Mouse (Mus musculus) gastrocnemius, adult 2 months (tissue): ENCODE data around the gene Ipo8. TPM values are rescaled to one million over a fixed set of nuclear protein-coding genes. Genes with fewer than 3 reads are reported as not detected.

ENCODE experiments used
- DNase-seq: peaks from one replicate; pipeline ENCODE4 v3.0.0; 2022
- H3K27ac ChIP-seq: fragments of 200-600 bp; 2 replicates; pipeline ENCODE4 v1.8.1; 2022; ENCODE audit warnings: mild to moderate bottlenecking
- H3K4me3 ChIP-seq: fragments of 200-600 bp; 2 replicates; pipeline ENCODE4 v1.8.1; 2022; ENCODE audit warnings: mild to moderate bottlenecking, moderate library complexity
- CTCF ChIP-seq: fragments of 200-600 bp; IDR thresholded peaks from 2 replicates; pipeline ENCODE4 v1.8.1; 2022; ENCODE audit warnings: antibody characterized with exemption, mild to moderate bottlenecking, moderate library complexity
- intact Hi-C: fragments of 180-260 bp; cut with DNase I; formaldehyde crosslinking; loops from one replicate; pipeline ENCODE4 v1.15.1; 2025
- long read RNA-seq, 2 experiments: library from polyadenylated mRNA; stranded (forward); transcript quantifications; one replicate each; pipeline ENCODE4 v2.0.0; 2021
- total RNA-seq, 2 experiments: library from RNA; stranded (reverse); gene quantifications; 2 replicates each; pipeline ENCODE4 v1.2.3; 2021

Gene Ipo8
- total RNA-seq: 10 to 100 TPM; 17.7 to 18.0 TPM
- long read RNA-seq, experiment 1, full-length matches to known transcripts: 7 of 11 reads
- long read RNA-seq, experiment 1, partial matches to known transcripts: 3 of 11 reads
- long read RNA-seq, experiment 1, other reads (novel, unspliced or antisense): 1 of 11 reads
- long read RNA-seq, experiment 2, full-length matches to known transcripts: 5 of 9 reads
- long read RNA-seq, experiment 2, partial matches to known transcripts: 4 of 9 reads
- long read RNA-seq, experiment 2, other reads (novel, unspliced or antisense): 0 of 9 reads

- TF ChIP-seq CTCF: no peak
- Histone ChIP-seq H3K4me3 (peak within 1 kb of the TSS; percentile 96), H3K27ac (peak within 1 kb of the TSS; percentile 86)
- intact Hi-C loops: no loop called here
- peak; percentile 93 for DNase-seq
These were observed at the start of gene Ipo8 for GRCm38 (mm10) chr6:148830748-148831727. Gene Ipo8 (minus strand): TSS chr6:148831467.

DNA sequence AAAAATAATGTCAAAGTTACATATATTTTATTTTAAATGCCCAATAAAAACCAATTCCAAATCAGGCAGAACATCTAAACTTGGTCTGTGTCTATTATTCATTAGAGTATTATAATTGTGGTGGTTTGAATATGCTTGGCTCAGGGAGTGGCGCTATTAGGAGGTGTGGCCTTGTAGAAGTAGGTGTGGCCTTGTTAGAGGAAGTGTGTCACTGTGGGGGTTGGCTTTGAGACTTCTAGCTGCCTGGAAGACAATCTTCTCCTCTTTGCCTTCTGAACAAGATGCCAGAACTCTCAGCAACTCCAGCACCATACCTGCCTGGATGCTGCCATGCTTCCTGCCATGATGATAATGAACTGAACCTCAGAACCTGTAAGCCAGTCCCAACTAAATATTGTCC is 42.6 kb upstream of the Ipo8 start:
- DNase-seq: no peak
- Histone ChIP-seq H3K4me3 (no peak overlapping the region), H3K27ac (no peak overlapping the region)
- intact Hi-C loops: no loop called here
- TF ChIP-seq CTCF: no peak

- no peak for TF ChIP-seq CTCF
These were observed 14.4 kb upstream of the Ipo8 start for GRCm38 (mm10) chr6:148845629-148846028.

GRCm38 (mm10) chr6:148841760-148842159 is 10.5 kb upstream of the Ipo8 start:
- no peak for DNase-seq
- Histone ChIP-seq H3K27ac (no peak overlapping the region), H3K4me3 (no peak overlapping the region)
- intact Hi-C loops: no loop called here
- TF ChIP-seq CTCF: no peak

More at GRCm38 (mm10) chr6:148845629-148846028, 14.4 kb upstream of the Ipo8 start:
- Histone ChIP-seq H3K4me3 (no peak overlapping the region), H3K27ac (no peak overlapping the region)
- DNase-seq: no peak
- intact Hi-C loops: no loop called here

GRCm38 (mm10) chr6:148838460-148838859 is 7.2 kb upstream of the Ipo8 start:
- no peak for DNase-seq
- TF ChIP-seq CTCF: no peak
- intact Hi-C loops: no loop called here
- no peak overlapping the region for H3K4me3 ChIP-seq
- H3K27ac ChIP-seq: no peak overlapping the region

DNA sequence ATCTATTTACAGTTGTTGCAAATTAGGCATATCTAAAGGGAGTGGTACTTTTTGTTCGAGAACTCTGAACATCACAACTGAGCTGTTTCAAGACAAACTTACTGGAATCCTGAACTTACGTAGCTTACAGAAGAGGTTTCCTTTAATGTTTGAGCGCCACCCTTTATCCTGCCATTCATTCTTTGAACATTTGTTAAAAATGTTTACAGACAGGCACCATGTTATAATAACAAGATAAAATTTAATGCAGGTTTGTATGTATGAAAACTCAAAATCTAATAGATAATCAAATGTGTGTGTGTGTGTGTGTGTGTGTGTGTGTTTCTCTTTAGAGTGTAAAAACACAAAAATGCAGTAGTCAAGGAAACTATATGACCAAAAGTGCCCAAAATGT is 458 bp upstream of the Ipo8 start:
- H3K27ac ChIP-seq: peak overlapping the region; percentile 86
- intact Hi-C loops: no loop called here
- no peak for DNase-seq
- H3K4me3 ChIP-seq: peak overlapping the region; percentile 96
- no peak for TF ChIP-seq CTCF

GRCm38 (mm10) chr6:148830355-148830747 is 916 bp downstream of the Ipo8 start:
- H3K27ac ChIP-seq: peak overlapping the region; percentile 86
- no peak for DNase-seq
- H3K4me3 ChIP-seq: peak overlapping the region; percentile 96
- TF ChIP-seq CTCF: no peak
- intact Hi-C loops: no loop called here

DNA sequence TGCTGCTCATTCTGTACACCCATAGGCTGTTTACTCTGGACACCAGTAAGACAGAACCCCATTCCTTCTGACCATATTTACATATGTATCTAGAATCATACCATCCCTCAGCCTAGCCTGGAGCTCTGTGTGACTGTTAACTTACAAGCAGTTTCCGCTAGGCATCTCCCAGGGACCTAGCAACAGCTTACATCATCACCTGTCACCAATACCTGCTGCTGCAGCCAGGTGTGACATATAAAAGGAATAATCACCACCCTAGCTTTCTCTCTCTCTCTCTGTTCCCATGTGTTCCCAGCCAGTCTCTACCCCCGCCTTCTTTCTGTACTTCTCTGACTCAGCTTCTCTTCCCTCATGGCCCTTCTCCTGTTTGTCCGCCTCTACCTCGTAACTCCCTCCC is 5.1 kb downstream of the Ipo8 start:
- no peak for DNase-seq
- intact Hi-C loops: no loop called here
- no peak for TF ChIP-seq CTCF
- Histone ChIP-seq H3K4me3 (no peak overlapping the region), H3K27ac (no peak overlapping the region)

DNA sequence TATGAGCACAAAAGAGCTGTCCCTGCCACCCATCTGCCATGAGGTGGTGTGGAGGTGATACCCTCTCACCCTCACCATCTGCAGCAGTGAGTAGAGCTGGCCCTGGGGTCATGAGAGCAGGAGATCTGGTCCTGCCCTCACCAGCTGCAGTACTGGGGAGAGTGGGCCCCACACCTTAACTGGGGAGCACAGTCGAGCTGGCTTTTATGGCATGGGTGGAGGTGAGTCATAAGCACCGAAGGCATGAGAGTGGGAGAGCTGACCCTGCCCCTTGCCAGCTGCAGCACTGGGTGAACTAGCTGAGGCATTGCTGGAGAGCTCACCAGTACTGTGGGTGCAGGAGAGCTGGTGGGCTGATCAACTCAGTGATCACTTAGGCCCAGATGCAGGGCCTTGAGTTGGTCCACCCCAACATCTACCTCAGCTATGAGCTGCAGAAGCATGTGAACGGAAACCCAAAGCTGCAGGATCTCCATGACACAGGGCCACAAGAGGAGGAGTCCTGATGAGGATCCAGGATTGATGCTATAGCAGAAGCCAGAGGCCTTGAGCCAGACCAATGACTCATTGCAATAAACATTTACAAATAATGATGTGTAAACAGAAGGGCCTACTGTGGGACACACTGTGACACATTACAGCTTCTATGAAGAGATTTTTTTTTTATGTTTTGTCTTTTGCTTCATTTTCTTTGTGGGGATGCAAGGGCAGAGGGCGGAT is 12.5 kb downstream of the Ipo8 start:
- DNase-seq: no peak
- no peak overlapping the region for H3K4me3 ChIP-seq
- intact Hi-C loops: no loop called here
- H3K27ac ChIP-seq: no peak overlapping the region
- TF ChIP-seq CTCF: no peak

GRCm38 (mm10) chr6:148816751-148817150 is 14.5 kb downstream of the Ipo8 start:
- no peak for DNase-seq
- no peak overlapping the region for H3K4me3 ChIP-seq
- intact Hi-C loops: no loop called here
- no peak overlapping the region for H3K27ac ChIP-seq
- no peak for TF ChIP-seq CTCF

DNA sequence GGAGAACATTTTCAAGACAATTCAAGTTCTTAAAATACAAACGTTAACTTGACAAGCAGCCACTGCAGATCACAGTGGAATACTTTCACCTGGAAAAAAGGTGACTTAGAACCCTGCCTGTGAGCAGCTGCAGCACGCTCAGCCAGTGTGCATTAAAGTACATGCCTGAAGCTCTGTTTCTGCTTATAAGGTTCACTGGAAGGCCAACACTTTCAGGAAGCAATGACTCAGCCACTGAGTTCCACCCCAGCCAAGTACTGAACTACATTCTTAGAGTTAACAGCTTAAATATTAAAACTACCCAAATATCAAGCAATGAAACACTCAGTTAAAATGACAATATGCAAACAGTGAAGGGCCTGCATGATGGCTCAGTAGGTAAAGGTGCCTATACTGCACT is 20.1 kb downstream of the Ipo8 start:
- no peak for DNase-seq
- intact Hi-C loops: no loop called here
- TF ChIP-seq CTCF: no peak
- H3K4me3 ChIP-seq: no peak overlapping the region
- no peak overlapping the region for H3K27ac ChIP-seq

GRCm38 (mm10) chr6:148799773-148800172 is 31.5 kb downstream of the Ipo8 start:
- Histone ChIP-seq H3K4me3 (no peak overlapping the region), H3K27ac (no peak overlapping the region)
- intact Hi-C loops: no loop called here
- DNase-seq: peak; percentile 18
- peak; percentile 26 for TF ChIP-seq CTCF

GRCm38 (mm10) chr6:148795145-148795544 is 36.1 kb downstream of the Ipo8 start:
- intact Hi-C loops: no loop called here
- no peak overlapping the region for H3K27ac ChIP-seq
- no peak overlapping the region for H3K4me3 ChIP-seq
- DNase-seq: no peak
- TF ChIP-seq CTCF: no peak
